Mouse (Mus musculus): ENCODE results near the gene D7Ertd443e. TPM values are rescaled to one million over a fixed set of nuclear protein-coding genes. Genes with fewer than 3 reads are reported as not detected.

The D7Ertd443e gene
- total and polyA plus RNA-seq, 3 experiments = not detected

DNA sequence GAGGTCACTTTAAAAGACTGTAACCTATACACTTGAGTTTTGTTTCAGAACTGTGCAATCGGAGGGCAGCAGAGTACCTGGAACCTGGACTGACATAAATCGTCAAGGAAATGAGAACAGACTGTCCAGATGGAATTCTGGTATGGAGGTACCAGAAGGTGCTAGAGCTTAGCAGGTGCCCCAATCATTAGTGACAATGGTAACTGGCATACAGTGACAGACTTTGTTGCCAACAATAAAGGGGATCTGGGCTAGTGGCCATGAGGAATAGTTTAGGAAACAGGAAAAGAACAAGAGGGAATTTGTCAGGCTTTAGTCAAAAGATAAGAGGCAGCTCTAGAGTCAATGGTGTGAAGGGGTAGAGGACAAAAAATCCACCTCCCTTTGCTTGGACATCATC, 43.3 kb downstream of the D7Ertd443e start:
- Histone ChIP-seq H3K27me3 (ENCODE audit: control insufficient read depth in 1 of 2, insufficient read depth in 2 of 2, low read length in 2 of 2) (no peaks in the 10 kb centered on the region), H3K36me3 (ENCODE audit: control insufficient read depth in 1 of 2, insufficient read depth in 2 of 2, low read length in 2 of 2) (no peaks in the 10 kb centered on the region), H3K4me1 (ENCODE audit: control insufficient read depth in 1 of 2, insufficient read depth in 2 of 2, low read length in 2 of 2) (no peaks in the 10 kb centered on the region), H3K4me3 (ENCODE audit: control insufficient read depth in 1 of 2, insufficient read depth in 1 of 2, low read depth in 2 of 2, low read length in 2 of 2) (no peak overlapping the region), H3K79me2 (ENCODE audit: control insufficient read depth, insufficient read depth, low read length, poor library complexity) (no peaks in the 10 kb centered on the region), H3K27ac (ENCODE audit: control insufficient read depth, low read depth, low read length) (no peak overlapping the region), H3K9ac (ENCODE audit: control insufficient read depth, low read depth, low read length, poor library complexity, severe bottlenecking) (no peak overlapping the region), H3K9me3 (replicated peaks; ENCODE audit: insufficient read depth, low read length) (no peaks in the 10 kb centered on the region; the same call in 1 of the 2 replicates)
- TF ChIP-seq USF1 (IDR thresholded peaks at IDR 0.05; ENCODE audit: low read depth, low read length) = no peak
- no peak for TF ChIP-seq RAD21 (IDR thresholded peaks at IDR 0.05; ENCODE audit: low read depth, low read length)
- TF ChIP-seq POLR2A (IDR thresholded peaks at IDR 0.05; ENCODE audit: control insufficient read depth in 1 of 2, insufficient read depth in 1 of 2, low read depth in 1 of 2, low read length in 2 of 2, poor library complexity in 1 of 2) = no peak
- TF ChIP-seq TCF12 (IDR thresholded peaks at IDR 0.05; ENCODE audit: low read depth, low read length) = no peak
- no peak for TF ChIP-seq MYC (IDR thresholded peaks at IDR 0.05; ENCODE audit: low read depth, low read length)
- no peak for TF ChIP-seq TAL1 (IDR thresholded peaks at IDR 0.05; ENCODE audit: low read length)
- TF ChIP-seq ZMIZ1 (IDR thresholded peaks at IDR 0.05; ENCODE audit: low read depth, low read length) = no peak
- no peak for TF ChIP-seq MAZ (IDR thresholded peaks at IDR 0.05; ENCODE audit: low read depth, low read length)
- no peak for TF ChIP-seq SIN3A (IDR thresholded peaks at IDR 0.05; ENCODE audit: low read length)
- TF ChIP-seq RCOR1 (IDR thresholded peaks at IDR 0.05; ENCODE audit: low read depth, low read length) = no peak
- TF ChIP-seq ZC3H11A (IDR thresholded peaks at IDR 0.05; ENCODE audit: low read depth, low read length) = no peak
- TF ChIP-seq NRF1 (IDR thresholded peaks at IDR 0.05; ENCODE audit: insufficient read depth, low read depth, low read length, poor library complexity, severe bottlenecking) = no peak
- no peak for TF ChIP-seq MAX (IDR thresholded peaks at IDR 0.05; ENCODE audit: low read length)
- no peak for TF ChIP-seq CTCF (IDR thresholded peaks at IDR 0.05 in 2 of 3, conservative IDR thresholded peaks at IDR 0.05 in 1 of 3; ENCODE audit: control insufficient read depth in 1 of 3, insufficient read depth in 1 of 3, low read depth in 2 of 3, low read length in 3 of 3, poor library complexity in 1 of 3, severe bottlenecking in 1 of 3)
- no peak for TF ChIP-seq USF2 (IDR thresholded peaks at IDR 0.05; ENCODE audit: borderline replicate concordance in 1 of 2, insufficient read depth in 1 of 2, low read depth in 1 of 2, low read length in 2 of 2)
- no peak for TF ChIP-seq MEF2A (IDR thresholded peaks at IDR 0.05; ENCODE audit: extremely low read depth, insufficient replicate concordance, low read depth, low read length, poor library complexity, severe bottlenecking)
- TF ChIP-seq HCFC1 (IDR thresholded peaks at IDR 0.05; ENCODE audit: low read depth, low read length) = no peak
- DNase-seq (ENCODE audit: low read depth, low spot score) = no peak

DNA sequence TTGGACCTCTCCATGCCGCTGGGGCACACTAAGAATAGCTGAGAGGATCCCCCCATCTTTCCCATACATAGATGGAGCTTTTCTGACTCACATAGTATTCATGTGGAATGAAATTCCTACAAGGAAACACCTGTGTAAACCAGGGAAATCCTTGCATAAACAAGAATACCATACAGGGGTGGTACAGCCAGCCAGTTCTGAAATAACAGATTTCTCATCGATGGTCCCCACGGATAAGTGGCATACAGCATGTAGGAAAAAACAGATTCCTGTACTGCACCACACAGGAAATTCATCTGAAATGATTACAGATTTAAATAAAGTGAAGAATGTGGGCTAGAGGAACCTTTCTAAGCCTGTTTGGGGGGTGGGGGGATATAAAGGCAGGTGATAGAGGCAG, 49.5 kb downstream of the D7Ertd443e start:
- H3K27ac ChIP-seq (ENCODE audit: control insufficient read depth, low read depth, low read length) = no peak overlapping the region
- H3K9me3 ChIP-seq (replicated peaks; ENCODE audit: insufficient read depth, low read length) = no peaks in the 10 kb centered on the region
- no peaks in the 10 kb centered on the region for H3K4me1 ChIP-seq (ENCODE audit: control insufficient read depth in 1 of 2, insufficient read depth in 2 of 2, low read length in 2 of 2)
- H3K9ac ChIP-seq (ENCODE audit: control insufficient read depth, low read depth, low read length, poor library complexity, severe bottlenecking) = no peak overlapping the region
- no peaks in the 10 kb centered on the region for H3K27me3 ChIP-seq (ENCODE audit: control insufficient read depth in 1 of 2, insufficient read depth in 2 of 2, low read length in 2 of 2)
- DNase-seq (ENCODE audit: low read depth, low spot score) = no peak
- no peak overlapping the region for H3K4me3 ChIP-seq (ENCODE audit: control insufficient read depth in 1 of 2, insufficient read depth in 1 of 2, low read depth in 2 of 2, low read length in 2 of 2)
- H3K36me3 ChIP-seq (ENCODE audit: control insufficient read depth in 1 of 2, insufficient read depth in 2 of 2, low read length in 2 of 2) = no peaks in the 10 kb centered on the region
- TF ChIP-seq CHD1 (IDR thresholded peaks at IDR 0.05; ENCODE audit: low read depth, low read length) = no peak
- no peak for TF ChIP-seq POLR2AphosphoS5 (IDR thresholded peaks at IDR 0.05; ENCODE audit: borderline replicate concordance, low read depth, low read length)
- no peak for TF ChIP-seq JUND (IDR thresholded peaks at IDR 0.05; ENCODE audit: low read depth, low read length)
- TF ChIP-seq SMC3 (IDR thresholded peaks at IDR 0.05; ENCODE audit: low read depth, low read length) = no peak
- TF ChIP-seq GATA1 (IDR thresholded peaks at IDR 0.05; ENCODE audit: low read depth, low read length) = no peak
- no peak for TF ChIP-seq ZMIZ1 (IDR thresholded peaks at IDR 0.05; ENCODE audit: low read depth, low read length)
- no peak for TF ChIP-seq SIN3A (IDR thresholded peaks at IDR 0.05; ENCODE audit: low read length)
- no peak for TF ChIP-seq POLR2AphosphoS2 (IDR thresholded peaks at IDR 0.05; ENCODE audit: low read length)
- TF ChIP-seq ETS1 (IDR thresholded peaks at IDR 0.05; ENCODE audit: low read depth, low read length) = no peak
- no peak for TF ChIP-seq EP300 (IDR thresholded peaks at IDR 0.05; ENCODE audit: low read depth in 1 of 2, low read length in 2 of 2)
- no peak for TF ChIP-seq MXI1 (IDR thresholded peaks at IDR 0.05; ENCODE audit: low read depth, low read length)
- TF ChIP-seq ELF1 (IDR thresholded peaks at IDR 0.05; ENCODE audit: low read depth, low read length) = no peak
- TF ChIP-seq HCFC1 (IDR thresholded peaks at IDR 0.05; ENCODE audit: low read depth, low read length) = no peak
- TF ChIP-seq MAFK (IDR thresholded peaks at IDR 0.05; ENCODE audit: borderline replicate concordance, low read depth, low read length) = no peak
- TF ChIP-seq MYB (IDR thresholded peaks at IDR 0.05; ENCODE audit: low read depth, low read length) = no peak
- no peak for TF ChIP-seq RCOR1 (IDR thresholded peaks at IDR 0.05; ENCODE audit: low read depth, low read length)
- no peaks in the 10 kb centered on the region for H3K79me2 ChIP-seq (ENCODE audit: control insufficient read depth, insufficient read depth, low read length, poor library complexity)

Data from MEL (cell line).